Mouse (Mus musculus) liver, embryonic 14.5 days (tissue): Measurements from ENCODE around the gene Ntn1. TPM values are rescaled to one million over a fixed set of nuclear protein-coding genes. Genes with fewer than 3 reads are reported as not detected.

Experiments used
- ATAC-seq: fragments of 200-750 bp; cut with Nextera tagmentation; 2 replicates; pipeline ENCODE4 v1.8.0; 2017; ENCODE audit warnings: moderate number of reproducible peaks, mild to moderate bottlenecking, moderate library complexity; ENCODE audit not compliant: insufficient read depth
- DNase-seq, 3 experiments: peaks; one replicate each; pipeline ENCODE4 v3.0.0-alpha.2; 2012 to 2013; ENCODE audit warnings: low read depth in 3 of 3, low spot score in 3 of 3
- H3K27ac ChIP-seq: fragments of 300-500 bp; sonication (generic); 2 replicates; pipeline ENCODE4 v1.5.1; 2014; ENCODE audit warnings: moderate library complexity, mild to moderate bottlenecking, control low read depth, inconsistent platforms
- H3K27me3 ChIP-seq: fragments of 300-500 bp; sonication (generic); 2 replicates; pipeline ENCODE4 v1.6.1; 2014; ENCODE audit warnings: mild to moderate bottlenecking, low read length, moderate library complexity; ENCODE audit not compliant: control insufficient read depth, insufficient read depth
- H3K36me3 ChIP-seq: fragments of 300-500 bp; sonication (generic); replicated peaks from 2 replicates; pipeline ENCODE4 v1.6.1; 2014; ENCODE audit warnings: low read depth; ENCODE audit not compliant: control insufficient read depth, insufficient read depth
- H3K4me1 ChIP-seq, 2 experiments: fragments of 200-500 bp in 1 of 2; fragments of 300-500 bp in 1 of 2; sonication (generic) in 1 of 2; replicated peaks; 2 replicates each; pipeline ENCODE4 v1.6.1; 2012 to 2014; ENCODE audit warnings: antibody characterized with exemption in 1 of 2, inconsistent platforms in 1 of 2, low read length in 1 of 2; ENCODE audit not compliant: control insufficient read depth in 2 of 2, insufficient read depth in 2 of 2
- H3K4me2 ChIP-seq: fragments of 300-500 bp; sonication (generic); 2 replicates; pipeline ENCODE4 v1.6.1; 2014; ENCODE audit warnings: low read depth, mild to moderate bottlenecking, control low read depth, moderate library complexity
- H3K4me3 ChIP-seq, 2 experiments: fragments of 200-500 bp in 1 of 2; fragments of 300-500 bp in 1 of 2; sonication (generic) in 1 of 2; 2 replicates each; pipeline ENCODE4 v1.5.1; 2012 to 2014; ENCODE audit warnings: low read depth in 2 of 2, low read length in 2 of 2, mild to moderate bottlenecking in 2 of 2, control low read depth in 1 of 2, inconsistent platforms in 1 of 2, moderate library complexity in 1 of 2; ENCODE audit not compliant: insufficient read depth in 1 of 2
- H3K9ac ChIP-seq: fragments of 300-500 bp; sonication (generic); replicated peaks from 2 replicates; pipeline ENCODE4 v1.6.1; 2014; ENCODE audit warnings: mild to moderate bottlenecking, control low read depth, moderate library complexity
- H3K9me3 ChIP-seq: fragments of 300-500 bp; sonication (generic); 2 replicates; pipeline ENCODE4 v1.6.1; 2016; ENCODE audit warnings: low read length, mixed read lengths; ENCODE audit not compliant: control insufficient read depth
- CTCF ChIP-seq: IDR thresholded peaks from 2 replicates; pipeline ENCODE4 v1.5.1; 2016; ENCODE audit warnings: antibody characterized with exemption, low read depth, control low read depth
- EP300 ChIP-seq: IDR thresholded peaks from 2 replicates; pipeline ENCODE4 v1.6.1; 2016; ENCODE audit warnings: antibody characterized with exemption, low read depth
- WGBS: fragments of 180-500 bp; shearing (Covaris S2); extraction: QIAGEN DNeasy Blood & Tissue Kit; methylation state at CpG from one replicate; pipeline ENCODE4 v1.1.7; 2014; ENCODE audit not compliant: insufficient replicate concordance; 5-methylcytosine and 5-hydroxymethylcytosine counted together
- polyA plus RNA-seq, 2 experiments: library from polyadenylated mRNA; depleted of rRNA in 1 of 2; stranded (reverse) in 1 of 2; unstranded in 1 of 2; fragments of >200 nt; fragmentation: Nextera tagmentation in 1 of 2; extraction: Ambion mirVana in 1 of 2; gene quantifications; 2 replicates each; pipeline versions ENCODE4 v1.2.1 to v1.2.3; 2012 to 2014

The Ntn1 gene
- polyA plus RNA-seq, 2 experiments = 0.06 to 0.15 TPM

- no peaks in the 10 kb centered on the region for H3K4me1 ChIP-seq
- no peaks in the 10 kb centered on the region for H3K27me3 ChIP-seq
- no peak overlapping the region for H3K4me2 ChIP-seq
- no peaks in the 10 kb centered on the region for H3K9me3 ChIP-seq
- no peak overlapping the region for H3K9ac ChIP-seq
- no peak overlapping the region for H3K27ac ChIP-seq
- DNase-seq (no peak), ATAC-seq (no peak)
- TF ChIP-seq CTCF (no peak), EP300 (no peak)
- H3K4me3 ChIP-seq = no peak overlapping the region
- H3K36me3 ChIP-seq = no peaks in the 10 kb centered on the region
- 67% methylated on average over 5 of the region's 5 CpGs for WGBS
Measured at GRCm38 (mm10) chr11:68264276-68264675, 136.3 kb downstream of the Ntn1 start.

GRCm38 (mm10) chr11:68263100-68263499 is 137.5 kb downstream of the Ntn1 start:
- Histone ChIP-seq H3K27me3 (no peaks in the 10 kb centered on the region), H3K4me3 (no peak overlapping the region), H3K9ac (no peak overlapping the region), H3K4me1 (no peaks in the 10 kb centered on the region), H3K4me2 (no peak overlapping the region), H3K27ac (no peak overlapping the region), H3K9me3 (no peaks in the 10 kb centered on the region), H3K36me3 (no peaks in the 10 kb centered on the region)
- ATAC-seq (no peak), DNase-seq (no peak)
- TF ChIP-seq CTCF (no peak), EP300 (no peak)
- WGBS = 67% methylated on average over 5 of the region's 5 CpGs

GRCm38 (mm10) chr11:68261162-68261892 is 139.3 kb downstream of the Ntn1 start:
- ATAC-seq (no peak), DNase-seq (no peak)
- 45% methylated on average over 10 of the region's 10 CpGs for WGBS
- Histone ChIP-seq H3K4me3 (no peak overlapping the region), H3K36me3 (no peaks in the 10 kb centered on the region), H3K27ac (no peak overlapping the region), H3K9ac (no peak overlapping the region), H3K27me3 (no peaks in the 10 kb centered on the region), H3K4me1 (no peaks in the 10 kb centered on the region), H3K4me2 (no peak overlapping the region), H3K9me3 (no peaks in the 10 kb centered on the region)
- TF ChIP-seq CTCF = no peak
- no peak for TF ChIP-seq EP300

GRCm38 (mm10) chr11:68260399-68260798 is 140.2 kb downstream of the Ntn1 start:
- WGBS = 81% methylated on average over 6 of the region's 6 CpGs
- TF ChIP-seq EP300 = no peak
- no peak for TF ChIP-seq CTCF
- no peak for ATAC-seq

GRCm38 (mm10) chr11:68258498-68258897 is 142.1 kb downstream of the Ntn1 start:
- TF ChIP-seq EP300 = no peak
- no peak for TF ChIP-seq CTCF
- ATAC-seq (no peak), DNase-seq (no peak)
- no peak overlapping the region for H3K4me3 ChIP-seq
- H3K27me3 ChIP-seq = no peaks in the 10 kb centered on the region
- no peak overlapping the region for H3K27ac ChIP-seq
- H3K4me1 ChIP-seq = no peaks in the 10 kb centered on the region
- no peaks in the 10 kb centered on the region for H3K9me3 ChIP-seq
- no peak overlapping the region for H3K4me2 ChIP-seq
- H3K9ac ChIP-seq = no peak overlapping the region
- no peaks in the 10 kb centered on the region for H3K36me3 ChIP-seq
- 44% methylated on average over 4 of the region's 4 CpGs for WGBS

More at GRCm38 (mm10) chr11:68260399-68260798, 140.2 kb downstream of the Ntn1 start:
- Histone ChIP-seq H3K36me3 (no peaks in the 10 kb centered on the region), H3K27ac (no peak overlapping the region), H3K9ac (no peak overlapping the region), H3K4me1 (no peaks in the 10 kb centered on the region), H3K9me3 (no peaks in the 10 kb centered on the region), H3K4me3 (no peak overlapping the region), H3K27me3 (no peaks in the 10 kb centered on the region), H3K4me2 (no peak overlapping the region)
- DNase-seq = no peak
